Mouse (Mus musculus): Measurements from ENCODE around the gene Cyp2u1.

Cyp2u1 gene

DNA sequence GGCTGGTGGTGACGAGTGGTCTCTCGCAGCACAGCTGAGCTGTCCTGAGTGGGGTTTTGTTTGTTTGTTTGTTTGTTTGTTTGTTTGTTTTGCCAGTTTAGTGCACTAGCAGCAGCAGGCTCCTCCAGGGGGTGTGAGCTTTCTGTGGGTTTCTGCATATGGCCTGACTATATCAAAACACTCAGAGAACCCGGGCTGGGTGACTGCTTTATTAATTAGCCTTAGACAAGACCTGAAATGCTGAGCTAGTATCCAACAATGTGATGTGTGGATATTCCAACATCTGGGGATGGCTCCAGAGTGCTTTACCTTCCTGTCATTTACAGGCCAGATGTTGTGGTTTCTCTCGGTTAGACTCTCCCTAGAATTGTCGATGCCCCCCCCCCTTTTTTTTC, 290 bp upstream of the Cyp2u1 start:
- no peak for DNase-seq

- DNase-seq = no peak
Observed at GRCm38 (mm10) chr3:131299908-131300307, 3.1 kb downstream of the Cyp2u1 start.

DNA sequence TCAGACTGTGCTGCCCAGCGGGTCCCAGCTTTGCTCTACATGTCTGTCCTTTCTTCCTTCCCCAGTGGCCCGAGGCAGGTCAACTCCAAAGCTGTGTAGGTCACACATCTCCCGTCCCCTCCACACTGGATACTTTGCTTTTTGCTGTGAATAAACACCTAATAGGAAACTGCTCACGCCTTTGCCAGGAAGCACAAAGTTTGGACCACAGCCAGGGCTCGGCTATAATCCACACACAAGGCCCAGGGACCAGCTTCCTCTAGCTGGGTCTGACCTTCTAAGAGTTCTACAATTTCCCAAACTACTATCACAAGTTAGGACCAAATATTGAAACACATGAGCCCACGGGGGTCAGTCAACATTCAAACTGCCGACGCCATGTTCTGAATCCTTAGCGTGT, 3.9 kb downstream of the Cyp2u1 start:
- DNase-seq = no peak

DNA sequence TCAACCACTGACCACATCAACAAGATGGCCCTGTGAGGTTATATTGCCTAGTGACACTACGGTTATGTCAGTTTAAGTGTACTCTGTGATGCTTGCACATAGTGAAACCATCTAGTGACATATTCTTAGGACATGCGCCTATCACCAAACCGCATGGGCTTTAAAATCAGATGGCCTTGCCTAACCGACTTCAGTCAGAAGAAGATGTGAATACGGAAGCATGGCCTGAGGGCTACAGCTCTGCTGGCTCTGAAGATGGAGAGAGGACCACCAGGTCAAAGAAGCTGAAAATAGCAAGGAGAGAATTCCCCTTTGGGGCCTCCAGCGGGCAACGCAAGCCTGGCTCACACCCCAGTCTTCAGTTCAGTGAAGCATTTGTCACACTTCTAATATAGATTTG, 6.1 kb downstream of the Cyp2u1 start:
- DNase-seq = no peak

DNA sequence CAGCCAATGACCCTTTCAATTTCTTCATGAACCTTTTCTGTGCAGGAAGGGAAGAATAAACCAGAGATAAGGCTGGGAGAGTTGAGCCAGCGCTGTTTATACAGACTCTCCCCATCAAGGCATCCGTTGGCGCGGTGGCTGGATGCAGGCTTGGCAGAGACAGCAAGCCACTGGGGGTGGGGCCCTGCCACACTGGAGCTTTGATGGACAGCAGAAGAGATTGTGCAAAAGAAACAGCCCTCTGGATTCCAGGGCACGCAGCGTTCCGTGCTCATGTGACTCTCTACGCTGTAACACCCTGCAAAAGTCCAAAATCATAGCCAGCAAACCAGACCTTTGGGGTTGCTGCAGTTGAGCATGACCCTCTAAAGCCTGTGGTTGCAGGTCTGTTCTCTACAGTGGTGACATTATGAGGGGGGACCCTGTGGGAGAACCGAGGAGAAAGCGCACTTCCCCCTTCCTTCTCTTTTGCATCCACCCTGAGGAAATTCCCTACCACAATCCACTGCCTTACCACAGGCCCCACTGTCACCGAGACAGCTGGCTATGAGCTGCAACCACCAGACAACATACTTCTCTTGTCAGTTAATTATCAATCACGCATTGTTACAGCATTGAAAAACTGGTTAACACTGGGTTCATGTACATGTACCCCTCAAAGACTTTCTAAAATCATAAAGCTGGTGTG, 7.4 kb downstream of the Cyp2u1 start:
- peak; percentile 54 to 86 for DNase-seq

DNA sequence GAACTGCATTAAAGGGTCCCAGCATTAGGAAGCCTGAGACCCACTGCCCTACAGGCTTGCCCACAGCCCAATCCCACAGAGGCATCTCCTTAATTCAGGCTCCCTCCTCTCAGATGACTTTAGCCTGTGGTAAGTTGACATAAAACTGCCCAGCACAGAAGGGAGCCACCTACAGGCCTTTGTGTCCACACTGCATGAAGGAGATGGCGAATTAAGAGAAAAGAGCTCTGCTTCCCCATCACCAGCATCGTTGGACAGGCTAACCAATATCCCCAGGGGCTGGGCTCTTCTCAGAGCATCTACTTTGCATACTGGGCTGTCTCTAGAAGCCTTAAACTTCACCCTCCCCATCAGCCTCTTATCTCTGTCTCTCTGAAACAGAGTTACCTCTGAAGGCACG, 8.5 kb downstream of the Cyp2u1 start:
- DNase-seq = no peak

DNA sequence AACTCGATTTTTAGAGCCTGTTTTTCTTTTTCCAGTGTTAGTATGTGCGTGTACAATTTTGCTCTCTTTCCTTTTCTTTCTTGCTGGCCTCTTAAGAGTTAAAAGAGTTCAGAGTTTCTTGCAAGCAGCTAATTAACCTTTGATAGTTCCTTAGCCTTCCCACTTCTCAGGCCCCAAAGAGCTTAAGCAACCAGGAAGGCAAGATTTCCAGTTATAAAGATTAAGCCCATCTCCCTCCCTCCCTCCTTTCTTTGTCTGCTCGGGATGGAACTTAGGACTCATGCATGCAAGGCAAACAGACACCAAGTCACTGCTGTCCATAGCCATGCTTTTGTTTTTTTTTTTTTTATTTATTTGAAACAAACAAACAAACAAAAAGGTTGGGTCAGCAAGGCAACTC, 10.1 kb downstream of the Cyp2u1 start:
- no peak for DNase-seq

- DNase-seq = no peak
Observed at GRCm38 (mm10) chr3:131292349-131292748, 10.7 kb downstream of the Cyp2u1 start.

GRCm38 (mm10) chr3:131291890-131292289, 11.1 kb downstream of the Cyp2u1 start:
- no peak for DNase-seq

- DNase-seq = peak; percentile 46 to 83
Observed at GRCm38 (mm10) chr3:131274151-131274550, 28.9 kb downstream of the Cyp2u1 start.

DNA sequence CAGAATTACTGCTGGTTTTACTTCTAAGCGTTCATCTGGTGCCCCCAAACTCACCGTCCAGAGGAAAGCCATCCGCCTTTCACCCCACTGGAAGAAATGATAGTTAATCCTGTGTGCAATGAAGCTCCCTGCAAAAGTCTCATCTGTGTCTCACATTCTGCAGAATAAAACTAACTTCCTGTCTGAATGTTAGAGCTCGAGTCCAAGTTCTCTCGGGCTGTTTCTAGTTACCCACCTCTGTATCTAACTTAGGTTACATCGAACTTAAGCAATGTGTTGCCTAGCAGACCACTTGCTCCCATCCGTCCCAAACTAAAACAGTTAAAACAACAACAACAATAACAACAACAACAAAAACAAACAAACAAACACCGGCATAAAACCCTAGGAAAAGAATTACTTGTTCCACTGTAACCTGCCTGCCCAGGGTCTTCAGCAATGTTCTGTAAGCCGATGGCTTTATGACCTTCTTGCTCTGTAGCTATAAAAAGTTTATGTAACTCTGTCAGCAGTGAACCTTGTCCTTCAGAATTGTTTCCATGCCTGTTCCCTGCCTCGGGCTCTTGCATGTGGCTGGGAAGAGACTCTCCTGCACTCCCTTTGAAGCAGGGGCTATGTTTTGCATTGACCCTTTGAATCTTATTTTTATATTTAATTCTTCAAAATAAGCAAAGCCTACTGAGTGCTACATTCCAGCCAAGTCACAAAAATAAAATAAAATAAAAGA, 30.5 kb downstream of the Cyp2u1 start:
- DNase-seq = no peak

GRCm38 (mm10) chr3:131271559-131272373, 31.3 kb downstream of the Cyp2u1 start, which contains the start of gene Hadh:
TSS of gene Hadh (minus strand) at chr3:131272101.
- DNase-seq = peak; percentile 91 to 92

DNA sequence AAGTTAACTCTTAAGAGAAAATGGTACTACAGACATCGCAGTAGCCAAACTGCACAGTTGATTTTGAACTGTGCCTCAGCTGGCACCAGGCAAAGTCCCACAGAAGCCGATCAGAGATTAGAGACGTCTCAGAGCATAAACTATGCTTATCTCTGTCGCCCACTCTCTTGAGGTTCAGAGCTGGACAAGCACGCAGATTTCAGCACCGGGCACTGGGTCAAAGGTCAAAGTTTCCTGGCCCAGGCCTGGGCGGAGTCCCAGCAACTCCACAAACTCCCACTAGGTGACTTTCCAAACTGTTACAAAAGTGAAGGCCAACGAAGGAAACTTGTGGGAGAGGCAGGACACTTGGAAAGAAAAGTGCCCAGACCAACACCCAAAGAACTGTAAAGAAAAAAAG, 31.9 kb downstream of the Cyp2u1 start:
- peak; percentile 73 to 74 for DNase-seq

GRCm38 (mm10) chr3:131270381-131270780, 32.6 kb downstream of the Cyp2u1 start:
- DNase-seq = no peak

GRCm38 (mm10) chr3:131266366-131267050, 36.5 kb downstream of the Cyp2u1 start:
- DNase-seq = peak; percentile 13 to 36

- DNase-seq = peak in 1 of 2 experiments; percentile 60
Observed at GRCm38 (mm10) chr3:131265516-131265915, 37.5 kb downstream of the Cyp2u1 start.

- DNase-seq = peak; percentile 56 to 85
Observed at GRCm38 (mm10) chr3:131263766-131264486, 39.1 kb downstream of the Cyp2u1 start.

- DNase-seq = no peak
Observed at GRCm38 (mm10) chr3:131260418-131260817, 42.6 kb downstream of the Cyp2u1 start.

- DNase-seq = no peak
Observed at GRCm38 (mm10) chr3:131259392-131259965, 43.5 kb downstream of the Cyp2u1 start.

DNA sequence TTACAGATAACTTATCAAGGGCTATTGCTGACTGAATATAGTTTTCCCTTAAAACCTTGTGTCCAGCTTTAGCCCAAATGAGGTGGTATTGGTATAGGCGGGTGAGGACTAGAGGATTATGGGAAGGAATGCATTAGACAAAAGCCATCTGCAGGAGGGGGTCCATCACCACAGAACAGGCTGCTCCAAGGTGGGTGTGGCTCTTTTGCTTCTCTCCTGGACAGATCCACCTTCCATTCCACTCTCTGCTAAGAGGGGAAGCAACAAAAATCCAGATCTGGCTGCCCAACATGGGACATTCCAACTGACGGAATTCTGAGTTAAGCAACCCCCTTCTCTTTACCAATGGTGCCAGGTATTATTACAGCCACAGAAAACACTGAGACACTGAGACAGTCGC, 44.1 kb downstream of the Cyp2u1 start:
- DNase-seq = no peak

GRCm38 (mm10) chr3:131255399-131255981, 47.5 kb downstream of the Cyp2u1 start:
- DNase-seq = no peak
